Mouse (Mus musculus) megakaryocyte, embryonic 14.5 days (primary cell): ENCODE measurements around the gene Il17rd.

Source experiments
- FLI1 ChIP-seq: IDR thresholded peaks from 2 replicates; pipeline ENCODE4 v1.6.1; 2012; ENCODE audit warnings: low read length, inconsistent platforms, mixed read lengths
- GATA1 ChIP-seq: IDR thresholded peaks from 3 replicates; pipeline ENCODE4 v1.6.1; 2012; ENCODE audit warnings: mixed read lengths, low read length, inconsistent platforms, borderline replicate concordance

GRCm38 (mm10) chr14:27139968-27140367 is 101.2 kb downstream of the Il17rd start:
- TF ChIP-seq GATA1, result no peak
- TF ChIP-seq FLI1, result no peak
